Mouse (Mus musculus) liver, adult 2 months (tissue): ENCODE results near the gene Stxbp1.

Experiments used
- CTCF ChIP-seq: fragments of 200-500 bp; IDR thresholded peaks from 2 replicates; pipeline ENCODE4 v1.5.1; 2011; ENCODE audit warnings: low read depth, low read length, control low read depth
- POLR2A ChIP-seq: fragments of 200-500 bp; IDR thresholded peaks from 2 replicates; pipeline ENCODE4 v1.6.1; 2011; ENCODE audit warnings: low read length, control low read depth; ENCODE audit not compliant: insufficient read depth; ENCODE audit errors: extremely low read depth

DNA sequence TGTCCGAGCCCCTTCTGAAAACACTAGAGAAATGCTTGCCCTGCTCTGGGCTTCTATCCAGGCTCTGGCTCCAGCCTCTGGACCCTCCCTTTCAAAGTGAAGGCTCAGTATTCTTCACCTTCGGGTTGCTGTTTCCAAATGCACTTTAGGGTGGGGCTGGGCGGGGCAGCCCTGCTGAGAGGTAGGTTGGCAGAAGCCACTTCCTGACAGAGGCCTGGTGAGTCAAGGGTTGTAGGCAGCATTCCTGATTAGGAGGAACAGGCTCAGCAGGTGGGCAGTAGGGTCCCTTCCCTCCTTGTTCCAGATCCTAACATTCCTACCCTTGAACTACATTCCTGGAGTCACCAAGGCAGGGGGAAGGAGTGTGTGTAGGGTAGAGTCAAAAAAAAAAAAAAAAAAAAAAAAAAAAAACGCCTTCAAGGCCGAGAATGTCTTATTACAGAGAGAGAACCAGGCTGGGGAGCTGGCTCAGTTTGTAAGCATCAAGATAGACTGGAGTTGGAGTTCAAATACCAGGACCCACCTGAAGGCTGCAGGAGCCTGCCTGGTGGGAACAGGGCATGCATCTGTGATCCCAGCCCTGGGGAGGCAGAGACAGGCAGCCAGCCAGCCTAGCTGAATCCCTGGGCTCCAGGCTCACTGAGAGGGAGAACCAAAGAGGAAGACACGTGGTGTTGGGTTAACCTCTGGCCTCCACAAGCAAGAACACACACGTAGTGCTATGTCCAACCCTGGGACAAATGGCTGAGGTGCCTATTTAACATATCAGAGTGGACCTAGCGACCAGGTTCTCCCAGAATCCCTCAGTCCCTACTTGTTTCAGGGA is 23.4 kb upstream of the Stxbp1 start:
- TF ChIP-seq CTCF (no peak), POLR2A (no peak)
